Mouse (Mus musculus) brain, embryonic 14.5 days (tissue): ENCODE measurements around the gene Pigz.

Experiments used
- CTCF ChIP-seq: fragments of 200-500 bp; IDR thresholded peaks from 2 replicates; pipeline ENCODE4 v1.5.1; 2012; ENCODE audit warnings: inconsistent platforms, mild to moderate bottlenecking, moderate library complexity, borderline replicate concordance; ENCODE audit not compliant: insufficient read depth, insufficient read length; ENCODE audit errors: extremely low read depth
- POLR2A ChIP-seq: fragments of 200-500 bp; IDR thresholded peaks from 2 replicates; pipeline ENCODE4 v1.6.1; 2012; ENCODE audit warnings: mild to moderate bottlenecking, inconsistent platforms, borderline replicate concordance; ENCODE audit not compliant: poor library complexity, insufficient read depth, insufficient read length, severe bottlenecking; ENCODE audit errors: extremely low read depth

- TF ChIP-seq CTCF: no peak
- no peak for TF ChIP-seq POLR2A
These were observed 929 bp downstream of the Pigz start for GRCm38 (mm10) chr16:31934550-31935010.
